Mouse (Mus musculus) thymus, postnatal 10 days (tissue): ENCODE data around the gene Shank3.

Experiments used
- DNase-seq, 2 experiments: peaks; one replicate each; pipeline ENCODE4 v3.0.0; 2021; ENCODE audit warnings: low spot score in 2 of 2

Shank3 gene

DNA sequence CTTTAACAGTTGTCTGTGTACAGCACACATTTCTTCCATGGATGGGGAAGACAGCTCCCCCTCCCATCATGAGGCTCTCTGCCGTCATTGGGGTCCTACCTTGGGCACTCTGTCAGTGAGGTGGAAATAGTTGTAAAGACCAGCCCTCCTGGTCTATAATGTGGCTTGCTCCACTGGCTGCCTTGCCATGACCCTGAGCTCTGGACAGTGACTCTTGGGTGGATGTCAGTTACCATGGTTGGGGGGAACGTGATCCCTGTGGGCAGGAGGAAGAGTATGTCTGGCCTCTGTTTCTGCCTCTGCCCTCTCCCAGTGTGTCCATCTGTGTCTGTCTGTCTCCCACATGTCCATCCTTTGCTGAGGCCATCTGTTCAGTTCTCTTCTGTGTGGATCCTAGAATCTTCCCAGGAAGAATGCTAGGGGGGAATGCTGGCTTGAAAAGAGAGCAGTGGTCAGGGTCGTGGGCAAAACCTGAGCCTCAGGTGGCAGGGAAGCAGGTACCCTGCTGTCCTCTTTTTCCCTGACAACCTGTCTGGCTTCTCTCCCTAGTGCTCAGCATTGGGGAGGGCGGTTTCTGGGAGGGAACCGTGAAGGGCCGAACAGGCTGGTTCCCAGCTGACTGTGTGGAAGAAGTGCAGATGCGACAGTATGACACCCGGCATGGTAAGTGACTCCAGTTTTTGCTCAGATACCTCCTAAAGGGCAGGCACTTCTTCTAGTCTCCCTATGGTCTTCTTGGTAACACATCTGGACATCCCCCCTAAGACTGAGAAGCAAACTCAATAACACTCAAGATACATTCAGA is 25.4 kb downstream of the Shank3 start:
- no peak for DNase-seq

DNA sequence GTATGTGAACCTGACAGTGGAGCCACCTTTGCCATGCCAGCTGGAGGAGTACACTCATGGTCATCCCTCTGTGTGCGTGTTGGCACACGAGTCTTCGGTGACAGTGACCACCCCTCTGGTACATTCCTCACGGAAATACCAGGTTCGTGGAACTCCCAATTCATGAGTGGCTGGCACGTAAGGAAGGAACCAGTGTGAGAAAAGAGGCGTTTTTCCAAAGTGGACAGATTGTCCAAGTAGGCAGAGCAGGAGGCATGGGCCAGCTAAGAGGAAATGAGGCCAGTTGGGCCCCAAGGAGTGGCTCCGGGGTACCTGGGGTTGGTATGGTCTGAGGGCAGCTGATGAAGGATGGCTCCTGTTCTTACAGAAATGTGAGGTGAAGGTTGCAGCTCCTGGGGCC is 26.0 kb downstream of the Shank3 start:
- no peak for DNase-seq

DNA sequence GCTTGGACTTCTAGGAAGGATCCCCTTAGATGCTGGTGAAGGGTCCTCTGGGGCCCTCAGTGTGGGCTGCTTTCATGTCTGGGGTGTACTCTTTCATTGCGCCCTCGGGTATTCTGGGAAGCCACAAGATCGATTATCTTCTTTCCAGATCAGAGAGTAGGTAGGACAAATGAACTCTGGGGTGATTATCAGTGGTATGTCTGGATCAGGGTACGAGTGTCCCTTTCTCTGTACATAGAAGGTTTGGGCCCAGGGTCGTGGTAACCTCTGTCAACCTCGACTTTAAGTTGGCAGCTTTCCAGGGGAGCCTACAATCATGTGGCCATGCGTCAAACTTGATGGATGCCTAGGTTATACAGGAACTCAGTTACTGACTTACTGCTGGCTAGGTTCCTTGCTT is 26.5 kb downstream of the Shank3 start:
- no peak for DNase-seq

DNA sequence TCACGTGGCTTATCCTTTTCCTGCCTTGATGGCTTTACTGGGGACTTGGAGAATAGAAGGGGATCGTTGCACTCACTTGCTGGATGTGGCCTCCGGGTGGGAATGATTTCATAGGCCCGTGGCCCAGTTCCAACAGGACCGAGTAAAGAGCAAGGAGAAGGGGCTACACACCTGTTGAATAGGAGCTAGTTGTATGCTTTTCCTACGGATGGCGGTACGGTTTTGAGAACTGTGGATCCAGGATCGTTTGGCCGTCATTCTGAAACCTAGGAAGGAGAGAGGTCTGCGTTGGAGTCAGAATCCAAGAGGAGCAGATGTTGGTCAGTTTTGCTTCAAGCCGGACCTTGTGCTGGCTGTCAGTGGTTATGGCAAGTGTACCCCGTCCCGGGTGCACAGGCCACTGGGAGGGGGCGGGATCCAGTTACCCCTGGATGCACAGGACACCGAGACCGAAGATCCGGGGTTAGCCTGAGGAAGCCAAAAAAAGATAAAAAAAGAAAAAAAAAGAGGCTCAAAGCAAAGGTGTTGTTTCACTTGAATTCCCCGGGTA is 27.4 kb downstream of the Shank3 start:
- DNase-seq, result no peak

DNA sequence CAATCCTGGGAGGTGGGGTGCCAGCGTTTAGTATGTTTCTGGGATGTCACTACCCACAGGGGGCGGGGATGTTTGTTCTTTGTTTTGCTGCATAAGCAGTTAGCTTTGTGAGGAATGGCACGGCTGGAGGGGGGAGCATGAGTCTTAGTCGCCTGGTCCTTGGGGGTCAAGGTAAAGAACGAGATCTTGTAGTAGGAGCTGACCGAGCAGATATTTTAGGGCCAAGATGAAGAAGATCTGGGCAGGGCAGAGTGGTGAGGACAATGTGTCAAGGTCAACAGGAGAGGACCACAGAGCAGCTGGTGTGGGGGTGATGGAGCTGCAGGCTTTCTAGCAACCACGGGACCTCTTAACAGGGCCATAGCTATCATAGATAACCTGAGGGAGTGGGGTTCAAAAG is 28.0 kb downstream of the Shank3 start:
- no peak for DNase-seq

DNA sequence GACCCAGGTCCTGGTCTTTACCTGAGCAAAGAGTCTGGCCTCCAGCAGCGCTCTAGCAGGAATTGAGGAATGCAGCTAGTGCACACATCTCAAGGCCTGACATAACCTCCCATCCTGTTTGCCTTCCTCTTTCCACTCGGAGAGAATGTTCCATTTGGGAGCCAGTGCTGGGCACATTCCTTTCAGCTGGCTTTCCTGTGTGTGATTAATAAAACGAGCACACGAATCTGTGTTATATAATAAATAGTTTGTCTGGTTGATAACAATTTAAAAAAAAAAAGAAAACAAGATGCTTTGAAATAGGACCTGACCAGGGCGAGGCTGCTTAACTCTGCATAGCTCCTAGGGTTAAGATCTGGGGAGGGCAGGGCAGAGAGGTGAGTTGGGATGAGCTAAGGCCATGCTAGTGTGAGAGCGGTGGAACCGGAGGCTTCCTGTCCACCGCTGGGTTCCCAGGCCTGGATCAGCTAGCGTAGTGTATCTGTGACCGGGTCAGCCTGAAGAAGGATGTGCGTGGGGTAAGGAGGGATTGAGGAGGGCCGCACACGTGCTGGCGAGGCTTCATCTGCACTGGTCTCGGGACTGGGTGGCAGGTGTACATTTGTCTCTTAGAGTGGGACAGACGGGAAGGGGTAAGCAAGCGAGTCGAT is 28.9 kb downstream of the Shank3 start:
- DNase-seq, result no peak

DNA sequence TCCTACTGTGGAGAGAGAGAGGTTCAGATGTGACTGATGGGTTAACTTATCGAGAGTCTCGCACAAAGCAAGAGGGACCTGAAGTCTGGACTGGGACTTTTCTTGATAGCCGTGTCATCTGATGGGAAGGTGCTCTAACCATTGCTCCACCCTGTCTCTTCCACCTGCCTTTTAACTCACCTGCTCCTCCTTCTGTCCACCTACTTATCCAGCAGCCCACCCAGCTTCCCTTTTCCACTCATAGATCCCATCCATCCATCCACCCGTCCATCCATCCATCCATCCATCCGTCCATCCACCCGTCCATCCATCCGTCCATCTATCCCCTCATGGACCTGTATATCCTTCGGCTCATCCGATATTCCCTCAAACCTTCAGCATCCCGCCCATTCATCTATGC is 29.5 kb downstream of the Shank3 start:
- no peak for DNase-seq

DNA sequence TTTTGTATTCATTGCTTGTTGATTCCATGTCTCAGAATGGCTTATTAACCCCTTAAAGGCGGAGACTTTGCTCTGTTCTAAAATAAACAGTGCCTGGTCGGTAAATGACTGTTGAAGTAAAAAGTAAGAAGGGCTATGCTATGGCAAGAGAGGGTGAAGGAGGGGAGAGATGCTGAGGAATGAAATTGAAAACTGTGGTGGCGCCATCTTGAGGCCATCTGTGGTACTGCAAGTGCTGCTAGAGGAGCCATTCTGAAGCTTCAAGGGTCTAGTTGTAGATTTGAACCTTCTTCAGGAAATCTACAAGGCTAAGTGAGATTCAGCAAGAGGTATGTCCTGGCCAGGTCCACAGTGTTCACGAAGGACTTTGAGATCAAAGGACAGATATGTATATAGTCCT is 30.9 kb downstream of the Shank3 start:
- peak; percentile 11 to 43 for DNase-seq

DNA sequence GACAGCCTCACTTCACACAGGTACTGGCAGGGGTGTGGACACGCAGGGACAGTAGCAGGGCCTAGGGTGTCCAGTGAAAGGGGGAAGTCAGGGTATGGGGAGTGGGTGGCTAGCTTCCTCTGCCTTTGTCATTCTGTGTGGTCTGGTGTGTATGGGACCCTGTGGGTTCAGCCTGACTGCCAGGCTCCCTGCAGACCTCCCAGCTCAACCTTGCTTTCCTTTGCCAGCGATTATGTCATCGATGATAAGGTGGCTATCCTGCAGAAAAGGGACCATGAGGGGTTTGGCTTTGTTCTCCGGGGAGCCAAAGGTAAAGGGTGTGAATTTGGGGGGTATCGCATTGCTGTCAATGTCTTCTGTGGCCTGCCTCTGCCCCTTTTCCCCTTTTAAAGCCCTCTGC is 32.0 kb downstream of the Shank3 start:
- no peak for DNase-seq

DNA sequence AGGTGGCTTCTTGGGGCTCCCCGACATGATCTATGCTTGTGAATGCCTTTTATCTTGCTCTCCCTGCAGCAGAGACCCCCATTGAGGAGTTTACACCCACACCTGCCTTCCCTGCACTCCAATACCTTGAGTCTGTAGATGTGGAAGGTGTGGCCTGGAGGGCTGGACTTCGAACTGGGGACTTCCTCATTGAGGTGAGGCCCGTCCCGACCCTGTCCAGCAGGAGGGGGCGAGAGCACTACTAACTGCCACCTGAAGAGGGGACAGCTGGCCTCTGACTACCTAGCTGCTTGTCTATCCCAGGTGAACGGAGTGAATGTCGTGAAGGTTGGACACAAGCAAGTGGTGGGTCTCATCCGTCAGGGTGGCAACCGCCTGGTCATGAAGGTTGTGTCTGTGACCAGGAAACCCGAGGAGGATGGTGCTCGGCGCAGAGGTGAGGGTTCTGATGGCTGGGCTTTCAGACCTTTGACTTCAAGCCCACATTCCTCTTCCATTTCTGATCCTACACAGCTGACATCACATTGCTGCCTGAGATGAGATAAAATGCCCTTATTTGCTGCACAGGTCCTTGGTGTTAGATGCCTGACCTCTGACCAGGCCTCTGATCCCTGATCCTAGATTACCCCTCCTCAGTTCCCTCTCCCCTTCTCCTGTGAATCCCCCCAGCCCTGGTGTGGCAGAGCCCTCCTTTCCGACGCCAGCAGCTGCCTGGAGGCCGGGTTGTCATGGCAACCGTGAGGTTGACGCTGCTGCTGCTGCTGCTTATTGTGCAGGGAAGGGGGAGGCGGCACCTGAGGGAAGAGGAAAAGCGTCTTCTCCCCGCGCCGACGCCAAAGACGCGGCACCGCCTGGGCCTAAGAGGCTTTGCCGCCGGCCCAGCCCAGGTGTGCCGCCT is 32.9 kb downstream of the Shank3 start:
- no peak for DNase-seq

DNA sequence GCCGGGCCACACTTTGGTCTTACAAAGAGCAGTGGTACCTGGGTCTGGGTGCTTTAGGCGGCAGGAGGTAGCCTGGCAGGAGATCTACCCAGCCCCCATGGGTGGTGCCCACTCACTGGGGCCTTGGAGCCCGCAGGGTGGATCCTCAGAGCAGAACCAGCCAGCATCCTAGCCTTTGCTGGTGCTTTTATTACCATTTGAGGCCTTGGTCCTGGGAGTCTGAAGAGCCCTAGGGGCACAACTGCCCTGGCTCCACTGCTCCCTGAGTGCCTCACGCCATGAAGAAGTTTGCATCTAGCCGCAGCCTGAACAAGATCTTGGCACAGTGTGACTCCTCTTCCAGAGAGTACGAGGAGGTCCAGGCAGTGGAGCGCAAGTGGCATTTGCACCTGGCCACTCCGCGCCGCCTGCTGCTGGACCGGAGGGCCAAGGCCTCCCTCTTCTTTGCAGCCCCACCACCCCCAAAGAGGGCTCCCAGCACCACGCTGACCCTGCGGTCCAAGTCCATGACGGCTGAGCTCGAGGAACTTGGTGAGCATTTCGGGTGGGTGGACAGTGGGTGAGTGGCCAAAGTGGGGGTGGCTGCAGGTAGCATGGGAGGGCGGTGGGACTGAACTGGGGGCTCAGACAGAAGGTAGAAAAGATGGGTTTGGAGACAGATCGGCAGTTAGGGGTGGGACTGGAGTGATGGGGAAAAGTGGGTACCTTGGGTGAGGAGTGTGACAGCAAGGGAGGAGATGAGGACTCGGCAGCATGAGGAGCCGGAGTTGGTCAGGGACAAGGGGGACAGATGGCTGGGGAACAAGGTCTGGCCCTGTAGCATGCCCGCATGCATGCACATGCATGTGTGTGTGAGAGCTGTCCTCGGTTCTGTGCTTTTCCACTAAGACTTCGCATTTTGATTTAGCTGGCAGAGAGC is 33.8 kb downstream of the Shank3 start:
- DNase-seq, result no peak

DNA sequence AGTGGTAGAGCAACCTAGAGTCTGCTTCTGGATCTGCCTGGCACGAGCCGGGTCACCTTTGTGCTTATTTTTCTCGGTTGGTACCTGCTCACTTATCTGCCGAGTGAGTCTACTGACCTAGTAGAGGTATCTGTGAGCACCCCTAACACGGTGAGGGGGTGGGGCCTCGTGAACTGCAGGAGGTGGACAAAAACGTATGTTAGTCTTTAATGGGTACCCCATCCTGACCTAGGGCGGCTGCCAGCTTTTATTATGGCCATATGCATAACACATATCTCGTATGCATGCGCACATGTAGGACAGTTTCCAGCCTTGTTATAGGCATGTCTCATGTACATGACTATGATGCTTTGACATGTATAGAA is 34.4 kb downstream of the Shank3 start:
- DNase-seq, result no peak

DNA sequence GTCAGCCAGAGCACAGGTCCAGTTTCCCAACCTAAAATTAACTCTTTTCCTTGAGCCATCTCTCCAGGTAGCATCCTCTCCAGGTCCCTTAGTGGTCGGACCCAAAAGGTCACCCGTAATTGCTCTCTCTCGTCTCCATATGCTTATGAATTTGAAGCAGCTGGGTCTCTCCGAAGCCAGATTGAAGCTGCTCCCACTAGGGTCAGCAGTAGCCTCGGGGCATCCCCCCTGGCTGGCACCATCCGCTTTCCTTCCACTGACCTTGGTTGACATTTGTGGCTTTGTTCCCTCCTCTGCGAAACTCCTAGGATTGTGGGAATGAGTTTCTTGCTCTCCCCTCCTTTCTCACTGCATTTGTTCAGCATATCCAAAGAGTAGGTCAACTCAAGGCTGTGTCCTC is 44.7 kb downstream of the Shank3 start:
- no peak for DNase-seq

DNA sequence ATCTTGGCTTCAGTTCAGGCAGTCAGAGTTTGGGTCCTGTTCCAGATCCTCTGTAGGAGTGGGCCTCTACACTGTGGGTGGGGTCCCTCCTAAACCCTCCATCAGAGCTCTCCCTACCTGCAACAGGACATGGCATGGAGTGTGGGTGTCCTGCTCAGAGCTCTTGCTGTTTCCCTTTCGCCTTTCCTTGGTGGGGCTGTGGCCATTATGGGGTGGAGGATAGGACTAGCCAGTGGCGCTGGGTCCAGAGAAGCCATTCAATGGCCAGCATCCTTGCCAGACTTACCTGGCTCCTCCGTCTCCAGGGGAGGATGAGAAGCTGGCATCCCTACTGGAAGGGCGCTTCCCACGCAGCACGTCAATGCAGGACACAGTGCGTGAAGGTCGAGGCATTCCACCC is 47.9 kb downstream of the Shank3 start:
- DNase-seq, result no peak

DNA sequence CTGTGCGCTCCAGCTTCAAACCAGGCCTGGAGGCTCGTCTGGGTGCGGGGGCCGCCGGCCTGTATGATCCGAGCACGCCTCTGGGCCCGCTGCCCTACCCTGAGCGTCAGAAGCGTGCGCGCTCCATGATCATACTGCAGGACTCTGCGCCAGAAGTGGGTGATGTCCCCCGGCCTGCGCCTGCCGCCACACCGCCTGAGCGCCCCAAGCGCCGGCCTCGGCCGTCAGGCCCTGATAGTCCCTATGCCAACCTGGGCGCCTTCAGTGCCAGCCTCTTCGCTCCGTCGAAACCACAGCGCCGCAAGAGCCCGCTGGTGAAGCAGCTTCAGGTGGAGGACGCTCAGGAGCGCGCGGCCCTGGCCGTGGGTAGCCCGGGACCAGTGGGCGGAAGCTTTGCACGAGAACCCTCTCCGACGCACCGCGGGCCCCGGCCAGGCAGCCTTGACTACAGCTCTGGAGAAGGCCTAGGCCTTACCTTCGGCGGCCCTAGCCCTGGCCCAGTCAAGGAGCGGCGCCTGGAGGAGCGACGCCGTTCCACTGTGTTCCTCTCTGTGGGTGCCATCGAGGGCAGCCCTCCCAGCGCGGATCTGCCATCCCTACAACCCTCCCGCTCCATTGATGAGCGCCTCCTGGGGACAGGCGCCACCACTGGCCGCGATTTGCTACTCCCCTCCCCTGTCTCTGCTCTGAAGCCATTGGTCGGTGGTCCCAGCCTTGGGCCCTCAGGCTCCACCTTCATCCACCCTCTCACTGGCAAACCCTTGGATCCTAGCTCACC is 48.6 kb downstream of the Shank3 start:
- no peak for DNase-seq

DNA sequence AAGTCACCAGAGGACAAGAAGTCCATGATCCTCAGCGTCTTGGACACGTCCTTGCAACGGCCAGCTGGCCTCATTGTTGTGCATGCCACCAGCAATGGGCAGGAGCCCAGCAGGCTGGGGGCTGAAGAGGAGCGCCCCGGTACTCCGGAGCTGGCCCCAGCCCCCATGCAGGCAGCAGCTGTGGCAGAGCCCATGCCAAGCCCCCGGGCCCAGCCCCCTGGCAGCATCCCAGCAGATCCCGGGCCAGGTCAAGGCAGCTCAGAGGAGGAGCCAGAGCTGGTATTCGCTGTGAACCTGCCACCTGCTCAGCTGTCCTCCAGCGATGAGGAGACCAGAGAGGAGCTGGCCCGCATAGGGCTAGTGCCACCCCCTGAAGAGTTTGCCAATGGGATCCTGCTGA is 49.4 kb downstream of the Shank3 start:
- no peak for DNase-seq

DNA sequence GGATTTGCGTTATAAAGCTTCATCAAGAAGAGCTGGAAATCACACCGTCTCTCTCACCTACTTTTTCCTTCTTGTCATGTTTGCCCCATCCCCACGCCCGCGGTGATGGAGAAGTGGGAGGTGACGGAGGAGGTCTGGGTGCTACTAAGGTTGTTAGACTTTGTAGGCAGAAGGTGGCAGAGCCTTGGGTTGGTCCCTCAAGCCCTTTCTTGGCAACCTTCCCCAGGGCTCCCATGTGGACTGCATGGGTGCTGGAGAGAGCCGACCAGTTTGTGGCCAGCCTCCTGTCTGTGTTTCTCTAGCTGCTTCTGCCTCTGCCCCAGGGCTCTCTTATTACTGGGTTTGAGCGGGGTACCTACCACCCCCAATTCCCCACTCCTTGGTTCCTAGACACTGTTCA is 51.1 kb downstream of the Shank3 start:
- no peak for DNase-seq

DNA sequence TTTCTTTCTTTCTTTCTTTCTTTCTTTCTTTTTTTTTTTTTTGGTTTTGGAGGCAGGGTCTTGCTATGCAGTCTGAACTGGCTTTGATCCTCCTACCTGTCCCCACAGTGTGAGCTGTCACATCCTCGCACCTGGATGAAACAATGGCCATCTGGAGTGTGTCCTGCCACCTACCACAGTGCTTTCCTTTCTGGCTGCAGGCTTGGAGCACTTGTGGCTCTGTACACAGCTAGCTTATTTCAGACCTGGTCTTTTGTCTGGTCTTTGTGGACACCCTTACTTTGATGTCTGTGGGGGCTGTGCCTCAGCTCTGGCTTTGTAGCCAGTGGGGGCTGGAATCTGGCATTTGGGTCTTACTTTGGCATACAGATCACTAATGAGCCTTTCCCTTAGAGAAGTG is 52.3 kb downstream of the Shank3 start:
- DNase-seq, result no peak

DNA sequence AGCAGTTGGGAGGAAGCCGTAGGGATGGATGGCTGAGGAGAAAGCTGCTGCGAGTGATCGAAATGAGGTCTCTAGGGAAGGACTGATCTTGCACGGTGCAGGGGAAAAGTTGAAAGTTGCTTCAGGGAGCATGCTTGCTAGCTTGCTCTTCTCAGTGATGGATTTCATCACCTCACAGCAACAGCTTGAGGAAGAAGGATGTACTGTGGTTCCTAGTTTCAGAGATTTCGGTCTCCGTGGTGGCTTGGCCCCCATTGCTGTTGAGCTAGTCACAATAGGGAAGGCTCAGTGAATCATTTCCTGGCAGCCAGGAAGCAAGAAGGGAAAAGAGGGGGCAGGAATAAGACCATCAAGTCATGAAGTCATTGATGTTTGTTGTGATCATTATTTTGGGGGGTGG is 56.2 kb downstream of the Shank3 start:
- DNase-seq, result no peak

DNA sequence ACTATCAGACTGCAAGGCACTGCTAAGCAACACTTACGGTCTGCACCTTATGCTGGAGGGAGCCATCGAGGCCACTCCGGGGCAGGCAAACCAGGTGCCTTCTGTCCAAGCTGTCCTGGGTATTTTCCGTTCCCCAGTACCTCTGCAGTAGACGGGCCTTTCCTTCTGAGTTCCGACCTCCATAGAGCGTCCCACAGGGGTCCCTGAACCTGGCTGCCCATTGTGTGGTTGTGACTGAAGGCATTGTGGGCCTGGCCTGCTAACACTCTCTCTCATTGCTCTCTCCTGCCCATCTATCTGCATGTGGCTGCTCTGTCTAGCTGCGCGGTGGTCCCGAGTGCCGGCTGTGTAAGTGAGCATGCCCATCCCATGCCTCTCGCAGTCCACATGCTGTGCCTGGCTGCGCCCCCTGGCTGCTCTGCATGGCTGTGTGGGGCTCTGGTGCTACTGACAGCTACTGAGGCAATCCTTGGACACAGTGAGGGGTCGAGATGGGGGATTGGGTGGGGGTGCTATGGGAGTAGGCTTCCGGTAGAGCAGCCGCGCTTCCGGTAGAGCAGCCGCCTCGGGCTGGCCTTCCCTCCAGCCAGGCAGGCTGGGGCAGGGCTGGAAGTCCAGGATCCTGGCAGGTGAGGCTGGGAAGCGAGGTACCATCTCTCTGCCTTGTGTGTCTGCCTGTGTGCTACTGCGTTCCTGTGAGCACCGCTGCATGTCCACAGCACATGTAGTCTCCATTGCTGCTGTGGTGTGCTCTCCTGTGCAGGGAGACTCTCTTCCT is 57.2 kb downstream of the Shank3 start:
- no peak for DNase-seq
